Mouse (Mus musculus) CD8-positive naive resting alpha-beta T cell, adult 57 days (primary cell): Measurements from ENCODE around the gene Gm11992. TPM values are rescaled to one million over a fixed set of nuclear protein-coding genes. Genes with fewer than 3 reads are reported as not detected.

ENCODE experiments used
- total RNA-seq: library from RNA; stranded (reverse); gene quantifications from one replicate; pipeline ENCODE4 v1.2.4, GENCODE M21; 2023

Gm11992 gene
- total RNA-seq, result not detected

GRCm38 (mm10) chr11:9048011-9048702, at the start of gene Gm11992:
Gene Gm11992 (plus strand): TSS chr11:9048594.

GRCm38 (mm10) chr11:9010853-9011339, 37.5 kb upstream of the Gm11992 start, which contains the start of gene Hus1:
Gene Hus1 (minus strand): TSS chr11:9011191.

GRCm38 (mm10) chr11:9048703-9049060, 288 bp downstream of the Gm11992 start, which contains the start of gene Sun3:
Gene Sun3 (minus strand): TSS chr11:9048991.

GRCm38 (mm10) chr11:9118050-9118420, 69.6 kb downstream of the Gm11992 start, which contains the start of gene Upp1:
Gene Upp1 (plus strand): TSS chr11:9118103.

Other genes with a start within 250 kb of the Gm11992 start
- not detected for gene Pkd1l1, start 75.3 kb upstream of the Gm11992 start, total RNA-seq
- 9.7 TPM for gene Hus1, start 37.4 kb upstream of the Gm11992 start, total RNA-seq
- gene Sun3, start 397 bp downstream of the Gm11992 start, total RNA-seq, result not detected
- gene Upp1, start 69.5 kb downstream of the Gm11992 start, total RNA-seq, result not detected
- gene Abca13, start 143.3 kb downstream of the Gm11992 start, total RNA-seq, result 0.12 TPM